Mouse (Mus musculus) T-cell, adult 2 months (primary cell): ENCODE results near the gene Ppp1r12a.

ENCODE experiments used
- DNase-seq: peaks from one replicate; pipeline ENCODE4 v3.0.0; 2022; ENCODE audit warnings: low spot score

Gene Ppp1r12a

DNA sequence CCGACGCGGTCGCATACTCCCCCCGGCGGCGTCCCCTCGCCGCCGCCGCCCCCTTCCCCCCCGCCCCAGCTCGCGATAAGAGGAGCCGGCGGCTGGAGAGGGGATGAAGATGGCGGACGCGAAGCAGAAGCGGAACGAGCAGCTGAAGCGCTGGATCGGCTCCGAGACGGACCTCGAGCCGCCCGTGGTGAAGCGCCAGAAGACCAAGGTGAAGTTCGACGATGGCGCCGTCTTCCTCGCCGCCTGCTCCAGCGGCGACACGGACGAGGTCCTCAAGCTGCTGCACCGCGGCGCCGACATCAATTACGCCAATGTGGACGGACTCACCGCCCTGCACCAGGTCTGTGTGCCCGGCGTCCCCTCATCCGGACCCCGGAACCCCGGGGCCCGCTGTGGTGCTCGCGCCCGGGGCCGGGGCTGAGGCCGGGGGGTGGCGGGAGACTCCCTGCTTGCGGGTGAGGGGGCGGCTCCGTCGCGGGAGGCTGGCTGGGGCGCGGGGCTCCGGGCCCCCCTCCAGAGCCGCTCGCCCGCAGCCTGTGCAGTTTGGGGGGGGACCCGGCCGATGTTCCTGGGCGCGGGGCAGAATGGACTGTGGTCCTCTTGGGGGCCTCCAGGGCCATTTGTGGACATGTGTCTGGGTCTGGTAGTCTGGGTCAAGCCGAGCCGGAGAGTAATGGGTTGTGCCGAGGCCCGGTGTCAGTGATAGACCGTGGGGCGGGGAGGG is 466 bp downstream of the Ppp1r12a start:
- peak; percentile 40 for DNase-seq

DNA sequence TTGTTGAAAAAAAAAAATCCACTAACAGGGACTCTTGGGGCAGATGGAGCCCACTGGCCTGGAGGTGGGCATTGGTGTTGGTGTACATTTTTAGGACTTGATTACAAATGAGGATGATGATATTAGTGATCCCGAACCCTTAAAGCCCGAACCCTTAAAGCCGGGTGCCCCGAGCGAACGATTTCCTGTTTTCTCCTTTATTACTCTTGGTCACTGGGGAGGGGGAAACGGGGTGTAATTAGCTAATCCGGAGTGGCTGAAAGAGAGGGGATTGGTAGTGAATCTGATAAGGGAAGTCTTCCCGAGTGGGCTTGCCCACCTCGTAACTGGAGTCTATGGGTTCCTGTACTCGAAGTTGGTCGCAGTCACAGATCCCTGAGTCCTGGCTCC is 1.0 kb downstream of the Ppp1r12a start:
- DNase-seq: no peak

DNA sequence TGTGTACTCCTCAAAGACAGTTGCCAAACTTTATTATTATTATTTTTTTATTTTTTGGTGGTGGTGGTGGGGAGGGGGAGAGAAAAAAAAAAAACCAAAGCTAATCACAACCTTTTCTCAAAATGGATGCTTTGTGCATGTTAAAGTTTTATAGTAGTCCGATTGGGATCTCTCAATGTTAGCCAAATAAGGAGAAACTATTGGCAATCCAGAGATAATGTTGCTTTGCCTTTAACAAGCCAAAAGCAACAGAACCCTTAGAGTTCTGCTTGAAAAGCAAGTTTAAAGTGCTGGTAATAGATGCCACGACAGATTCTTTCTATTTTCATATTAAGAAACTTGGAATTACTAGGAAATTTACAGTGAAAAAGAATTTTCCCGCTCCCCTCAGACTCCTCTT is 1.5 kb downstream of the Ppp1r12a start:
- no peak for DNase-seq

DNA sequence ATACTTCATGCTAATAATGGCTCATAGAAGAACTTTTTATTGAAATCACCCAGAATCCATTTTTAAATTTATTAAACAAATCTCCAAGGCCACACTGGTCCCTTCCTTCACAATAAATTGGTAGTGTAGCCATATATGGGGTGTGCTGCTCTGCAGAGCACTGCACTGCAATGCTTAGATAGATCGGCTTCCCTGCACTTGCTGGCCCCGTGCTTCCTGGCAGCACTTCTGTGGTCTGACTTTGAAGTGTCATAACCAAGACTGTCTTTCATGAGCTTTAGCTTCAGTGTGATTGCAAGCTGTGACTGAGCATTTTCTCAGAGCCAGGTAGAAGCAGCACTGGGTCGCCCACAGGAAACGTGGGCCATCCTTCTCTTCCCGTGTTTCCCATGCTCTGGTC is 5.8 kb downstream of the Ppp1r12a start:
- peak; percentile 80 for DNase-seq

DNA sequence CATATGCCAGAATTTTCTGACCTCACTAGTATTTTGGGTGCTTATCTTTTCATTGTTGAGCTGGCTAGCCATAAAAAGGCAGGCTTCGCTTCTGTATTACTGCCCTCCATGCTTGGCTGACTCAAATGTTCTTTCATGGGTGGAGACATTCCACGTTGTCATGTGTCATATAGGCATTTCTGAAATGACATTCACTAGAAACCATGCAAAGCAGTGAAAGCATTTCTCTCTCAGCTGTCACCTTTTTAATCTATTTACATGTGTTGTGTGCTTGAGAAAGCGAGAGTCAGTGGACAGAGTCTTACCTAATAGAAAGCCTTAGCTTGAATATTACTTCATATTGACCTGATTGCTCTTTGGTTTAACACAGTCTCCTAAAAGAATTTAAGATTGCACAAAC is 8.8 kb downstream of the Ppp1r12a start:
- DNase-seq: no peak

DNA sequence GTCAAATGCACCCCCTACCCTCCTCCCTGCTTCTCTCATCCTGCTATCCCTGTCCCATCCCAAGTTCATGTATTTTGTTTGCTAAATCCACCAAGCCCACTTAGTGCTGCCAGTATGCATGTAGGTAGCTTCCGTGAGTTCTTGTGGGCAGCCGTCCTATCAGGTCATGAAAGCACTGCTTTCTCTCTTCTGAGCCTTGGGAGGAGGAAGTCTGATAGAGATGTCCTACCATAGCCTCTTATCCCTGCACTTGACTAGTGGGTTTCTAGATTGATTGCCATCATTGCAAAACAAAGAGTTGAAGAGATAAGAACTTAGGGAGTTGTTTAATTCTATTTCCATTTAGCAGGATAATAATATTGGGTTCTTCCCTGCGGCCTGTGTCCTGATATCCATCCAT is 9.6 kb downstream of the Ppp1r12a start:
- DNase-seq: no peak

DNA sequence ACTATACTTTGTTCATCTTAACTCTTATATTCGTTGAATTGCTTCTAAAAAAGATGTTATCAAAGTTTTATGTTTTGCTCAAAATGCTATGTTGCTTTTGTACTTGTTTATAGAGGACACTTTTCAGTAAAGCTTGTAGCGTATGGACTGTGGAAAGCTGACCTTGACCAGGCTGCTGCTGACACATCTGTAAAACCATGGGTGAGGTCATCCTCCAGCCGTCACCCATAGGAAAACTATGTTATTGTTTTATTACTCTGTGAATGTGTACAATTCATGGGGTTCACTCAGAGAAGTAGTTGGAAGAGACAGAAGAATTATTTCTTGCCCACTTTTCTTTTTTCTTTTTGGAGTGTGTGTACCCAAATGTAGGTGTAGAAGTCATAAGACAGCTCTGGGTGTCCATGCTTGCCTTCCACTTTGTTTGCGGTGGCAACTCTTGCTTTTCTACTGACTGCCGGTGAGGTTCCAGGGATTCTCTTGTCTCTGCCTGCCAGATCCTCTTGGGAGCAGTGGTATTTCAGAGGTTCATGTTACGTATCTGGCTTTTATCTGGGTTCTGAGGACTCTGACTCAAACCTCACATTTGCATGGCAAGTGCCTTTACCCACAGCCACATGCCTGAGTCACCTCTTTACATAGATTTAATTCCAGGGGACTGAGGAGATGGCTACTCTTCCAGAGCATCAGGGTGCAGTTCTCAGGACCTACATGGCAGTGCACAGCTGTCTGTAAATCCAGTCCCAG is 11.0 kb downstream of the Ppp1r12a start:
- no peak for DNase-seq

DNA sequence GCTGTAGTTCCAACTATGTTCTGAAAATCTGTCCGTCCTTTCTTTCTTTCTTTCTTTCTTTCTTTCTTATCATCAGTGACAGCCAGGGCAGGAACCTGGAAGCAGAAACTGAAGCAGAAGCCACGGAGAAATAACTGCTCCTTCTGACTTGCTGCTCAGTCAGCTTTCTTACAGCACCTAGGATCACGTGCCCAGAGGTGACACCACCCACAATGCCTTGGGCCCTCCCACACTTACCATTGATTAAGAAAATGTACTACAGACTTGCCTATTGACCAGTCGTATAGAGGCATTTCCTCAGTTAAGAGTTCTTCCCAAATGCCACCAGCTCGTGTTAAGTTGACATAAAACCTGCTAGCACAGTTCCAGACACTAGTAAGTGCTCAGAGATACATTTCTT is 12.1 kb downstream of the Ppp1r12a start:
- no peak for DNase-seq

DNA sequence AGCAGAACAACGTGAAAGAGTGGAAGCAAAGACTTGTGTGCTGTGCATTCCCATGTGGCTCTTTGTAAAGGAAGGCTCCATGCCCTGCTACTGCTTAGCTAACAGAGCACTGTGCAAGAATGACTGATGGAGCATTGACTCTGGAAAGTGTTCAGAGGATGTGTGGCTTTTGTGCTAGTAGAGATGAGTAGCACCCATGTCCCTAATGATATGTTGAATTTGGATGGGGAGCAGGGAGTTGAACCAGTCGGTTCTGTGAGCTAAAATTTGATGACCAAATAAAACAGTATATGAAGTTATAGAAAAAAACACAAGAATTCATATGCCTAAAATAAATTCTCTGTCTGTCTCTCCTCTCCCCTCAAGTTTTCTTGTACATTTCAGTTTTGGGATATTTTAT is 13.9 kb downstream of the Ppp1r12a start:
- no peak for DNase-seq

DNA sequence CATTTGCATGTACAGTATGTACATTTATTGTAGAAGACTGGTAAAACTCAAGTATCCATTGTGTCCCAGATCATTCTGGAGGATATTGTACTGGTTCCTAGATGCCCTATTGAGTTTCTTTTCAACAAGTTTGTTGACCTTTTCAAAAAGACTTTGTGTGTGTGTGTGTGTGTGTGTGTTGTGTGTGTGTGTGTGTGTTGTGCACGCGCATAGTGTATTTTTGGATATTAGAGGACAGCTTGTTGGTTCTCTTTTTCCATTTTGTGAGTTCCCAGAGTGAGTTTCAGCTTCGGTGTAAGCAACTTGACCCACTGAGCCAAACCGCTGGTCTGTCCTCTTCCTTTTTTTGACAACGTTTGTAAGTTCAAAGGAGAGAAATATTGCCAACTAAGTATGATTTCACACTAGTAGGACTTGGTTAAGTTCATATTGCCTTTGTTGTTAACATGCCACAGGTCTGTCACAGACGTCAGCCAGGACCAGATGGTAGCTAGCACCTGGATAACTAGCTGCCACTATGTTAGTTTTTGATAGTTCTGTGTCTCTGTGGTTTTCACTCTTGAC is 16.4 kb downstream of the Ppp1r12a start:
- DNase-seq: no peak

DNA sequence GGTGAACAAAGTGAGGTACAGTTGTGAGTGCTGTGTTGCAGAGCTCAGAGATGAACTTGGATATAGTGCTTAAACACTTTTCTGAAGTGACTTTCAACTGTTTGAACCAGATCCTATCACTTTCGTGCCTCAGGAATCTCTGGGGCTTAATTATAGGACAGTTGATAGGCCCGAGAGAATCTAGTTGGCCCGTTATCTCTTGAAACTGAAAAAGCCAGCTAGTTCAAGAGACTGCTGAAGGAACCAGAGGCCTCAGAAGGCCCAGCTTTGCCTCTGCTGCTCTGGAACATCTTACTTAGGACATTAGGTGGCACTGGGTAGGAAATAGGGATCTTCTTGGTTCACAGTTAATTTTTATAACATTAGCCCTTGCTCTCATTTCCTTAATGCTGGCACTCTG is 17.4 kb downstream of the Ppp1r12a start:
- DNase-seq: no peak

DNA sequence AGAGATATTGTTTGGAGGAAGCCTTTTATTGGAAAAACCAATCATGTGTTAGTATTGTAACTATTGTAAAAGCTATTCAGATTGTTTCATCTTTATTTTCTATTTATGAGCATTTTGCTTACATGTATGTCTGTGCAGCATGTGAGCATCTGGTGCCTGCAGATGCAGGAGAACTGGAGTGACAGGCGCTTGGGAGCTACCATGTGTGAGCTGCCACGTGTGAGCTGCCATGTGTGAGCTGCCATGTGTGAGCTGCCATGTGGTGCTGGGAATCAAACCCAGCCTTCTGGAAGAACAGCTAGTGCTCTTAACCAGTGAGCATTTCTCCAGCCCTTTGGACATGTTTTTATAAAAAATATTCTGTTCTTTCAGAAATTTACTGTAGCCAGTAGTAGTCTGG is 18.3 kb downstream of the Ppp1r12a start:
- DNase-seq: no peak

DNA sequence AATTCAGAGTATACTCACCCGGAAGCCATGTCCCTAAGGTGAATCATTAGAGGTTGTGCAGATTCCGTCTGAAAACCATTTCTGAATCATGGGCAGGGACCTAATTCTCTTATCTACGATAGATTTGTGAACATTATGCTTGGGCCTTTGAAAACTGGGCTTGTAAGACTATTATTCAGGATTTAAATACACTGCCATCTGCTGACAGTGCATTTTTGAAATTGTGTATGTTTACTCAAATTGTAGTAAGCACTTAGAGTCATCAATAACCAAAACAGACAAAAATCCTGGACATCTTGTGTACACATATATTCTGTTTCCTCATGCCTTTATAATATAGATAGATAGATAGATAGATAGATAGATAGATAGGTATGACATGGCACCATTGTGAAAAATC is 19.9 kb downstream of the Ppp1r12a start:
- no peak for DNase-seq

DNA sequence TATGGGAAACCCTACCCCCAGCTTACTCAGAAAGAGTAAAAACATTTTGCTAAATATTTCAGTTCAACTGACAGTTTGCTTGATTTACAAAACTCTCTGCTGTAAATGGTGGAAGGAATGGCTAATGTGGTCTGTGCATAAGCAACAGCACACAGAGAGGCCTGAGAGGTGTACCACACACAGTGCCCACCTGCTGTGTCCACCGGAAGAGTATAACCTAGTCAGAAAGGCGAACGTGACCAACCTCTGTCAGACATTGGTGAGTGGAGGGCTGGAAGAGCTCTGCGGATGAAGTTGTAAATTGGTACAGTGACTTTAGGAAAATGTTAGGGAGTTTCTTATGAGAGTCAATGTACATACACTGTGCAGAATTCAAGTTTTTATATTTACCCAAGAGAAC is 20.4 kb downstream of the Ppp1r12a start:
- no peak for DNase-seq

DNA sequence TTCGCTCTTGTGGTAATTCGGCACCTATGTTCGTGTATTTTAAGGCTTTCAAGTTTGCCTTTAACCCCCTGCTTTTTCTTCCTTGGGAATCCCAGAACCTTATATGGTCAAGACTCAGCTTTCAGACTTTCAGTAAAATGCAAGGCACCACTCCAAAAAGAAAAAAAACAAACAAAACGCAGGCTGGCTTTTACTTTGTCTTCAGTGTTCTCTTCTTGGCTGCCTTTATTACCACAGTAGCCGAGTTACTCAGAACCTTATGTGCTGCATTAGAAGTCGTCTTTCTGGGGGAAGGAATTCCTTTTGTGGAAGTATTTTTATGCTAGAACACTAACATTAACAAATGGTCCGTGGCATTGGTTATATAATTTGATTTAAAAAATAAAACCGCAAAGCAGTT is 22.8 kb downstream of the Ppp1r12a start:
- DNase-seq: no peak

DNA sequence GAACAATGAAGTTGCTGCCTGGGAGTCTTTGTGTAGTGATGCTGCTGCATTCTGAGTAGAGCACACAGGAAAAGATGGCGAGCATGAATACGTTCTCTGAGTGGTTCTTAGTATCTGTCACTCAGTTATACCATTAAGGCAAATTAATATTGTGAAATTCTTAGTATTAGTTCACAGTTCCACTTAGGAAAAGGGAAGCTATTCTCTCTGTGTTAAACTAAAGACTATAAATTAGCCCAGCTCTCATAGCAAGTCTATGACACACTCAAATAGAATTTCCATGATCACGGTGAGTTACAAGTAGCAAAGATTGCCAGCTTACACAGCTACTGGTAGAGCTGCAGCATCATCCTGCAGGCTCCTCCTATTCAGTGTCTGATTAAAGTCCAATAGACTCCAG is 23.3 kb downstream of the Ppp1r12a start:
- DNase-seq: no peak

DNA sequence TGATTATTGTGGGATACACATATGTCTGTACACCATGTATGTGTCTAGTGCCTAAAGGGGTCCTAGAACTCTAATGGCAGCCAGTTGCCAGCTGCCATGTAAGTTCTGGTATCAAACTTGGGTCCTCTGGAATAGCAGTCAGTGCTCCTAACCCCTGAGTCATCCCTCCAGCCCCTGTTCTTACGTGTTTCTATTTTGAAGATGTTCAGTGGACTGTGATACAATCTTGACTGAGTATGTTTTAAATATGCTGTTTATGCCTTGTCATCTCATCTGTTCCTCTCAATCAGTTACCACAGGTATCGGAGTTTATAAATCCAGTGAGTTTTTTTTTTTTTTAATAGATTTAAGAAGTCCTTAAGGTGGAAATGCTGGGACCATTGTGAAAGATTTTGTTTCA is 27.3 kb downstream of the Ppp1r12a start:
- DNase-seq: no peak

DNA sequence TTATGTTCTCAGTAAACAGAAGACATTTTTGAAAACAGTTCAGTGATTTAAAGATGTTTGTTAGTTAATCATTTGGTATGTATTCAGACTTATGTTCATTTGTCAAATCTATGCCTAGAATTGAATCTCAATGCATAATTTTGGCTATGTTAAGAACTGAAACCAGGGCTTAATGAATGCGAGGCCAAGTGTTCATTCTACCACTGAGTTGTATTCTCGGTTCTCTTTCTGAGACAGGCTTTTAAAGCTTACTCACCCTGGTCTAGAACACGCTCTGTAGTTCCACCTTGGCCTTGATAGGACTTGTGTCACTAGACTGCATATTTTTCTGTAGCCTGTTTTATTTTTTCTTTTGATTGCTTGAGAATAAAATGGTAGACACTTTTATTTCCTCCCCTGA is 28.0 kb downstream of the Ppp1r12a start:
- no peak for DNase-seq

DNA sequence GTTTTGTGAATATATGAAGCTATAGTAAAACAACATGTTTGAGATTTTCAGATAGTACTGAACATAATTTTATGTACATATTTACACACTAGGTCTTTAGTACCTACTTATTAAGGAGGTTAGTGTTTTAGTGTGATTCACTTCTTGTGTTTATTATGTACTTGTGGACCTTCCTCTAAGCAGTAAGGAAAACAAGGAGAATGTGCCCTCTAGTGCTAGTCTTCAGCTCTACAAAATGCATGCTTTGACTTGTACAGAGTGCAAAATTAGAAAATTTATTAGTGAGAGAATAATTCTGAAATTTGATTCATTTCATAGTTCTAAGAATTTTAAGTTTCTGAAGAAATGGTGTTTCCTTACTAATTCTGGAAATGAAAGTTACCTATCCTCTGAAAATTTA is 28.6 kb downstream of the Ppp1r12a start:
- no peak for DNase-seq

DNA sequence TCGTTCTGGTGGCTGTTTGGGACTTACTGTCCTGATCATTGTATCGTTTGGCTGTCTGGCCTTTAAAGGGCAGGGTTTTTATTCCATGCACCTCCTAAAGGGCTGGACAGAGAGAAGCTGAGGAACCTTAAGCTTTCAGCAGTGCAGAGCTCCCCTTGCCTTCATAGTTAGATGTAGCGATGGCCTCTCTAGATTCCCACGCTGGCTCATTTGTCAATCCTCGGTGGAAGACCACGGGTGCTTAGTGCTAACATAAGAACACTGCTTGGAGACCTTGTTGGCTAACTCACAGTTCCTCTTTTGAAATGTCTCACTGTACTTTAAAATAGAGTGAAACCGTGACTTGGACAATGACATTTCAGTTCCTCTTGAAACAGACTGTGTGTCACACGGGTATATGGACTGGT is 29.4 kb downstream of the Ppp1r12a start:
- no peak for DNase-seq

DNA sequence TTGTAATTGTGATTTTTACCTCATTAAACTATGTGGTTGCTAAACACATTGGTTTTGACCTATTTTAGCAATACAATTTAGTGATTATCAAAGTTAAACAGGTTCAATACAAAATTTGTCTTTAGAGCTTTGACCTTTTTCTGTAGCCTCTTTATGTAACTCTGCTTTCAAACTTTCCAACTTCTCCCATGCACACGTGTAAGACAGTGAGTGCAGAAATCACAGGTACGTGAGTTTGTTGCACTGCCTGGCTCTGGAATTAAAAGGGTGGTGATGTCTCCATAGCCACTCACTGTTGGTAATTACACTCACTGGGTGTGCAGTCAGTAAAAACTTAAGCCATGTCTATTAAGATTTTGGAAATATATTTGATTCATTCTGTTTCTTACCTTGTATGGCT is 30.3 kb downstream of the Ppp1r12a start:
- no peak for DNase-seq

DNA sequence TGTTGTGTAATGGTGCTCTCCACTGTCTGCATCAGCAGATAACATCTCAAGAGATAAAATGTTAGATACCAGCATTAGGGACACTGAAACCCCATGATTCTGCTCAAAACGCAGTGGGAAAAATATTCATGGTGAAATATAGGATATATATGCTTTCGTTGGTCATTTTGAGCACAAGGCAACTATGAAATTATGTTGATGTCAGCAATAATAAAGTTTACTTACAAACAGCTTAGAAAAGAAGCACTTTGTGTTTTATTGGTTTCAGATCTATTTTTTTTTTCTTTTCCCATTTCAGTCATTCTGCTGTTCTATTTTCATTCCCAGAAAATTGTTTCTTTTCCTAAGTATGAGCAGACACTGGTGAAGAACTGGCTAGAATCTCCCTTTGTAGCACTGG is 34.1 kb downstream of the Ppp1r12a start:
- no peak for DNase-seq

DNA sequence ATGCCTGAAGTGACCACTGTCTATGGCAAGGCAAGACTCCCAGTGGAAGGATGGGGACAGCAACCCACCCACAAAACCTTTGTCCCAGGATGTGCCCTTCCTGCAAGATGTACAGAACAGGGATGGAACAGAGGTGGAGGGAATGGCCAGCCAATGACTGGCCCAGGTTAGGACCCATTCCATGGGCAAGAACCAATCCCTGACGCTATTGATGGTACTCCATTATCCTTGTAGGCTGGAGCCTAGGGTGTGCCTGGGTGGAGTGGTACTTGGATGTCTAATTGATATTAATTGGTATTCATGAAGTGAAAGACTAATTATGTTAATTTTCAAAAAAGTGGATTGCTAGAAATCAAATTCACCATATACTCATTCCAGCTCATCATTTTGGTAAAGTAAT is 35.5 kb downstream of the Ppp1r12a start:
- DNase-seq: no peak

DNA sequence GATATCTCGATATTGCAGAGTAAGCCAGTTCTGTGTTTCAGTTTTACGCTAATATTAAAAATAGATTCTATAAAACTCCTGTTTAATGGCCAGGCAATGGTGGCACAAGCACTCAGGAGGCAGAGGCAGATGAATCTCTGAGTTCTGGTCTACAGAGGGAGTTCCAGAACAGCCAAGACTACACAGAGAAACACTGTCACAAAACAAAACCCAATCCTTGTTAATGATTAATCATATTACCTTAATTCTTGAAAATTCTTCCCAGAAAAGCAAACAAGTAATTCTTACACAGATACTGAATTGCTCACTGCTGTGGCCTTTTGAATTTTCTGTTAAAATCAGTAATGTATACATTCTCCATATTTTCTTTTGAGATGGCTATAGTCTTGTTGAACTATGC is 37.0 kb downstream of the Ppp1r12a start:
- DNase-seq: no peak
